Mouse (Mus musculus) embryonic facial prominence, embryonic 12.5 days (tissue): ENCODE data around the gene Tgfbr3. TPM values are rescaled to one million over a fixed set of nuclear protein-coding genes. Genes with fewer than 3 reads are reported as not detected.

ENCODE experiments used
- ATAC-seq: fragments of 200-750 bp; cut with Nextera tagmentation; 2 replicates; pipeline ENCODE4 v1.8.0; 2017; ENCODE audit not compliant: insufficient number of reproducible peaks, insufficient read depth, low FRiP score, low TSS enrichment
- H3K27ac ChIP-seq: fragments of 300-500 bp; sonication (generic); 2 replicates; pipeline ENCODE4 v1.5.1; 2016; ENCODE audit warnings: mild to moderate bottlenecking
- H3K27me3 ChIP-seq: fragments of 300-500 bp; sonication (generic); 2 replicates; pipeline ENCODE4 v1.6.1; 2016; ENCODE audit warnings: mild to moderate bottlenecking, moderate library complexity
- H3K36me3 ChIP-seq: fragments of 300-500 bp; sonication (generic); 2 replicates; pipeline ENCODE4 v1.6.1; 2016; ENCODE audit warnings: mild to moderate bottlenecking
- H3K4me1 ChIP-seq: fragments of 300-500 bp; sonication (generic); 2 replicates; pipeline ENCODE4 v1.6.1; 2016
- H3K4me2 ChIP-seq: fragments of 300-500 bp; sonication (generic); replicated peaks from 2 replicates; pipeline ENCODE4 v1.6.1; 2016; ENCODE audit warnings: mild to moderate bottlenecking, moderate library complexity
- H3K4me3 ChIP-seq: fragments of 300-500 bp; sonication (generic); 2 replicates; pipeline ENCODE4 v1.5.1; 2016; ENCODE audit warnings: mild to moderate bottlenecking
- H3K9ac ChIP-seq: fragments of 300-500 bp; sonication (generic); 2 replicates; pipeline ENCODE4 v1.6.1; 2016; ENCODE audit warnings: mild to moderate bottlenecking, moderate library complexity
- H3K9me3 ChIP-seq: fragments of 300-500 bp; sonication (generic); 2 replicates; pipeline ENCODE4 v1.6.1; 2016; ENCODE audit warnings: mild to moderate bottlenecking, moderate library complexity
- WGBS: fragments of 180-500 bp; shearing (Covaris S2); methylation state at CpG from one replicate; pipeline ENCODE4 v1.1.7; 2016; 5-methylcytosine and 5-hydroxymethylcytosine counted together
- polyA plus RNA-seq: library from polyadenylated mRNA; unstranded; fragments of >200 nt; fragmentation: Nextera tagmentation; extraction: Ambion mirVana; gene quantifications from 2 replicates; pipeline ENCODE4 v1.2.1, GENCODE M21; 2016

Gene Tgfbr3
- polyA plus RNA-seq, 1 experiment from 2014 or later: 25.3 TPM

- no peak overlapping the region for H3K4me2 ChIP-seq
- no peak overlapping the region for H3K4me3 ChIP-seq
- 0 out of 2 replicates have a peak overlapping the region, but pooled peaks have one; percentile 11 for H3K27ac ChIP-seq
These were observed 176.7 kb downstream of the Tgfbr3 start for GRCm38 (mm10) chr5:107112656-107113275.

GRCm38 (mm10) chr5:107111802-107112201 is 177.6 kb downstream of the Tgfbr3 start:
- Histone ChIP-seq H3K9ac (no peak overlapping the region), H3K4me2 (no peak overlapping the region), H3K4me1 (peaks cover 39% of the 10 kb centered on the region), H3K27me3 (no peaks in the 10 kb centered on the region), H3K27ac (peak overlapping the region; percentile 89; the same call in 1 of the 2 replicates), H3K4me3 (no peak overlapping the region), H3K9me3 (no peaks in the 10 kb centered on the region), H3K36me3 (peaks cover 15% of the 10 kb centered on the region)
- ATAC-seq: no peak
- 47% methylated on average over 3 of the region's 3 CpGs for WGBS

More at GRCm38 (mm10) chr5:107112656-107113275, 176.7 kb downstream of the Tgfbr3 start:
- Histone ChIP-seq H3K9ac (no peak overlapping the region), H3K27me3 (no peaks in the 10 kb centered on the region), H3K4me1 (peaks cover 35% of the 10 kb centered on the region), H3K36me3 (peaks cover 22% of the 10 kb centered on the region), H3K9me3 (no peaks in the 10 kb centered on the region)
- 73% methylated on average over 7 of the region's 7 CpGs for WGBS
- ATAC-seq: no peak

- peak; percentile 74 for ATAC-seq
- H3K36me3 ChIP-seq: peaks cover 14% of the 10 kb centered on the region
- WGBS: 8% methylated on average over 7 of the region's 7 CpGs
- peak overlapping the region; percentile 89 for H3K27ac ChIP-seq
- peaks cover 39% of the 10 kb centered on the region for H3K4me1 ChIP-seq
- H3K4me3 ChIP-seq: no peak overlapping the region
- H3K9me3 ChIP-seq: no peaks in the 10 kb centered on the region
- H3K4me2 ChIP-seq: peak overlapping the region; percentile 27; the same call in 1 of the 2 replicates
- H3K27me3 ChIP-seq: no peaks in the 10 kb centered on the region
- H3K9ac ChIP-seq: no peak overlapping the region
These were observed 178.4 kb downstream of the Tgfbr3 start for GRCm38 (mm10) chr5:107110880-107111520.

GRCm38 (mm10) chr5:107110089-107110879 is 179.1 kb downstream of the Tgfbr3 start:
- Histone ChIP-seq H3K4me2 (peak overlapping the region; percentile 27; the same call in 1 of the 2 replicates), H3K4me3 (no peak overlapping the region), H3K4me1 (peaks cover 39% of the 10 kb centered on the region), H3K27me3 (no peaks in the 10 kb centered on the region), H3K9ac (no peak overlapping the region), H3K9me3 (no peaks in the 10 kb centered on the region), H3K27ac (peak overlapping the region; percentile 89), H3K36me3 (peaks cover 14% of the 10 kb centered on the region)
- ATAC-seq: peak; percentile 25; the same call in 1 of the 2 replicates
- 38% methylated on average over 13 of the region's 13 CpGs for WGBS

GRCm38 (mm10) chr5:107109416-107109815 is 180.0 kb downstream of the Tgfbr3 start:
- ATAC-seq: no peak
- H3K27me3 ChIP-seq: no peaks in the 10 kb centered on the region
- H3K4me1 ChIP-seq: peaks cover 39% of the 10 kb centered on the region
- 59% methylated on average over 15 of the region's 15 CpGs for WGBS
- H3K9me3 ChIP-seq: no peaks in the 10 kb centered on the region
- H3K36me3 ChIP-seq: 0 out of 2 replicates have a peak, but pooled peaks cover 9% of the 10 kb centered on the region
- no peak overlapping the region for H3K9ac ChIP-seq
- no peak overlapping the region for H3K4me2 ChIP-seq
- H3K27ac ChIP-seq: no peak overlapping the region
- H3K4me3 ChIP-seq: no peak overlapping the region

DNA sequence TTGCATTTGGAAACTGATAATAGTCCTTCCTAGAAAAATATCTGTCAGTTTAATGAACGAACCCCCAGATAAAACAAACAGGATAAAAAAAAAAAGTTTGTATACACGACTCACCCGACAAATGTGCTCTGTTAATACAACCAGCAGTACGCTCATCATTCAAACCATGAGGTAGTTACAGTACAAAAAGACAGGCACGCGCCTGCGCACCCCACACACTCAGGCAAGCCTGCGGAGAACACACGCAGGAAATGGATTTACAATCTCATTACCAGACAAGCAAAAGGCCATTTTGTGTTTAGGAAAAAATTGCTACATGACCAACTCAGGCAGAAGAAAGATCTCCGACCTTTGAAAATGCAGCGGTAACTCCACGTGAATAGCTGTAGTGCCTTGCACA is 182.6 kb downstream of the Tgfbr3 start:
- H3K27ac ChIP-seq: no peak overlapping the region
- no peak overlapping the region for H3K4me2 ChIP-seq
- H3K4me3 ChIP-seq: no peak overlapping the region
- 0 out of 2 replicates have a peak, but pooled peaks cover 4% of the 10 kb centered on the region for H3K36me3 ChIP-seq
- H3K27me3 ChIP-seq: no peaks in the 10 kb centered on the region
- ATAC-seq: no peak
- H3K4me1 ChIP-seq: peaks cover 35% of the 10 kb centered on the region
- no peak overlapping the region for H3K9ac ChIP-seq
- WGBS: 72% methylated on average over 12 of the region's 12 CpGs
- H3K9me3 ChIP-seq: no peaks in the 10 kb centered on the region

DNA sequence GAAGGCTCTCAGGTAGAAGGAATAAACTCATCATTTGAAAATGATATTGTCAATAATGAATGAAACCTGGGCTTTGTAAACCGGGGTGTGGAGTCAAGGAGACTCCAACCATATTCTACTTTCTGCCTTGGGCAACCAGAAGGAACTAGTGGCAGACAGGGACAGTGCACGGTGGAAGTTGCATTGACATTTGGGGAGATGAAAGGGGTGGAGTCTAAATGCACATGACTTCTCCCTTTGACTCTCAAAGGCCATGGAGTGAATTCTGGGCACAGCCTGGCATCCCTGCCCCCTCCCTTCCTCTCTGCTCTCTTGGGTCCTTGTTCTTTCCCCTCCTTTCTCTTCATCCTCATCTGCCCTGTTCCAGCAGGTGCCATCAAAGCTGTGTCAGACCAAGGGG is 183.3 kb downstream of the Tgfbr3 start:
- no peak overlapping the region for H3K9ac ChIP-seq
- no peaks in the 10 kb centered on the region for H3K9me3 ChIP-seq
- no peak overlapping the region for H3K4me3 ChIP-seq
- no peak overlapping the region for H3K4me2 ChIP-seq
- WGBS: 82% methylated on average over 2 of the region's 2 CpGs
- H3K27ac ChIP-seq: no peak overlapping the region
- no peaks in the 10 kb centered on the region for H3K27me3 ChIP-seq
- peaks cover 32% of the 10 kb centered on the region for H3K4me1 ChIP-seq
- ATAC-seq: no peak
- H3K36me3 ChIP-seq: 0 out of 2 replicates have a peak, but pooled peaks cover 4% of the 10 kb centered on the region

DNA sequence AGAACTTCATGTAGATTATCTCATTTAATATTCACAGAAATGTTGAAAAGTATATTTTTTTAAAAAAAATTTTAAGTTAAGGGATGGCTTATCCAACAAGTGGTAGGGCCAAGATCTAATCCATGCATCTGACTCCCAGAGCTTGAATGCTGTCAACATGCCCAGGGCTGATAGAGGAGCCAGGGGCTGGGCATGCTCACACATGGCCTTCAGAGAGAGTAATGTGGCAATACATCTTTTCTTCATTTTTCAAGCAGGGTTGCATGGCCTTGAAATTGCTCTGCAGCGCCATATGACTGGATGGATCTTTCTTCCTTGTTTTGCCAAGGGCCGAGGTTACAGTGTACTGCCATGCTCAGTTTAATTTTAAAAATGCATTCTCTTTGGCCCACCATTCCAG is 185.8 kb downstream of the Tgfbr3 start:
- peaks cover 20% of the 10 kb centered on the region for H3K4me1 ChIP-seq
- ATAC-seq: no peak
- WGBS: 67% methylated on average over 2 of the region's 2 CpGs
- 0 out of 2 replicates have a peak, but pooled peaks cover 4% of the 10 kb centered on the region for H3K36me3 ChIP-seq
- H3K9me3 ChIP-seq: no peaks in the 10 kb centered on the region
- H3K27ac ChIP-seq: no peak overlapping the region
- no peak overlapping the region for H3K9ac ChIP-seq
- no peak overlapping the region for H3K4me3 ChIP-seq
- H3K27me3 ChIP-seq: no peaks in the 10 kb centered on the region
- no peak overlapping the region for H3K4me2 ChIP-seq

- peaks cover 22% of the 10 kb centered on the region for H3K4me1 ChIP-seq
- no peak for ATAC-seq
- no peak overlapping the region for H3K4me3 ChIP-seq
- 0 out of 2 replicates have a peak, but pooled peaks cover 4% of the 10 kb centered on the region for H3K36me3 ChIP-seq
- H3K27ac ChIP-seq: no peak overlapping the region
- no peaks in the 10 kb centered on the region for H3K9me3 ChIP-seq
- H3K27me3 ChIP-seq: no peaks in the 10 kb centered on the region
- no peak overlapping the region for H3K4me2 ChIP-seq
- 48% methylated on average over 4 of the region's 4 CpGs for WGBS
- H3K9ac ChIP-seq: no peak overlapping the region
These were observed 186.5 kb downstream of the Tgfbr3 start for GRCm38 (mm10) chr5:107102916-107103315.

DNA sequence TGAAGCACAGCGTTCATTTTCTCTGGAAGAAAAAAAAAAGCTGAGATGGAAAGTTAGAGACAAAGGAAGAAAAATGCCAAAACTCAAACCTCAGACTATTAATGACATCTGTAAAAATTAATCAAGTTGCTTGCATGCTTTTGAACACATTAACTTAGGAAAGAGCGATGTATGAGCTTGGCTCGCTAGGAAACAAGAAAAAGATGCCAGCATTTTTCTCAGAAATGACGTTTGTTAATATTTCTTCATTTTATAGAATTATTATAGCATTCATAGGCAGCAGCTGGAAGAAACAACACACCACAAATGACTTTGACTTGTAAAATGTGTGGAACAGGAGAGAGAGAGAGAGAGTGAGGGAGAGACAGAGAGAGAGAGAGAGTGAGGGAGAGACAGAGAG is 187.7 kb downstream of the Tgfbr3 start:
- Histone ChIP-seq H3K9ac (no peak overlapping the region), H3K27me3 (no peaks in the 10 kb centered on the region), H3K4me3 (no peak overlapping the region), H3K4me2 (no peak overlapping the region), H3K27ac (0 out of 2 replicates have a peak overlapping the region, but pooled peaks have one; percentile 7), H3K36me3 (0 out of 2 replicates have a peak, but pooled peaks cover 4% of the 10 kb centered on the region), H3K4me1 (peaks cover 23% of the 10 kb centered on the region), H3K9me3 (no peaks in the 10 kb centered on the region)
- 52% methylated on average over 4 of the region's 4 CpGs for WGBS
- no peak for ATAC-seq

GRCm38 (mm10) chr5:107101135-107101534 is 188.3 kb downstream of the Tgfbr3 start:
- H3K4me2 ChIP-seq: no peak overlapping the region
- ATAC-seq: no peak
- no peak overlapping the region for H3K4me3 ChIP-seq
- no peak overlapping the region for H3K27ac ChIP-seq
- H3K27me3 ChIP-seq: no peaks in the 10 kb centered on the region
- 58% methylated on average over 7 of the region's 7 CpGs for WGBS
- no peaks in the 10 kb centered on the region for H3K9me3 ChIP-seq
- H3K36me3 ChIP-seq: 0 out of 2 replicates have a peak, but pooled peaks cover 2% of the 10 kb centered on the region
- peaks cover 23% of the 10 kb centered on the region for H3K4me1 ChIP-seq
- H3K9ac ChIP-seq: no peak overlapping the region
